Comparison of ENCODE assay signal across 8 mouse cellular contexts in the genomic region with DNA sequence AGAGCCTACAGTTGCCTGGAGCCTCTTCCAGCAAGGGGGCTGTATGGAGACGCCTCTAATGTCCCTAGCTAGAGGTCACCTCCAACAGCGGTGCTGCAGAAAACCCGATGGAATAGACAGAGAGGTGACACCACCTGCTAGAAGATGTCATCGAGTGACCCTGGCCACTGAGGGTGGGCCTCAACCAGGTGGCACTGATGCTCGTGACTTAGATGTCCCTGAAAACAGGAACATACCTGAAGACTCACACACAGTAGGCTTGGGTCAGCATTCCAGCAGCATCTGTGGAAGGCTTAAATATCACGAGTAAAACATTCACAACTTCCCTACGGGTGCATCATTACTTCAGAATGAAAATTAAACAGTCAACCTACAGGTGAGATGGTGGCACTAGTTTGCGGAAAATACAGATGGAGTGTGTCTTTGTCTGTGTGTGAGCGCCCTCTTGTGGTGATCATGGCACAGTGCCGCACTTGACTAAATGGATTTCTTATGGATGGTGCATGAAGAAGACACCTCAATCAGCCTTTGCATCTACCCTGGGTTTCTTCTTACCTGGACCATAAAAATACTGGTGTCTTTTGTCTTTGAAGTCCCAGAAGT.
DNase-seq lines count a peak whose midpoint lies in the region; ATAC-seq lines count a peak whose summit lies in the region.

No protein-coding gene starts in this region.

- peak; percentile 70 for ATAC-seq in intestine, embryonic 15.5 days
- ATAC-seq in midbrain, embryonic 11.5 days (ENCODE audit: low FRiP score): no peak

- WGBS in heart, embryonic 10.5 days: 29% methylated on average over 10 of the region's 10 CpGs
- 33% methylated on average over 10 of the region's 10 CpGs for WGBS in intestine, embryonic 15.5 days
- 38% methylated on average over 10 of the region's 10 CpGs for WGBS in midbrain, embryonic 11.5 days

- H3K27me3 ChIP-seq in heart, embryonic 10.5 days (ENCODE audit: insufficient read depth, poor library complexity, severe bottlenecking): no peaks in the 10 kb centered on the region; the same call in 1 of the 2 replicates
- H3K27me3 ChIP-seq in intestine, embryonic 15.5 days (replicated peaks): no peaks in the 10 kb centered on the region
- no peaks in the 10 kb centered on the region for H3K27me3 ChIP-seq in midbrain, embryonic 11.5 days (ENCODE audit: control insufficient read depth, insufficient read depth, low read length)

- H3K36me3 ChIP-seq in heart, embryonic 10.5 days: no peaks in the 10 kb centered on the region
- H3K36me3 ChIP-seq in intestine, embryonic 15.5 days: no peaks in the 10 kb centered on the region
- H3K36me3 ChIP-seq in midbrain, embryonic 11.5 days (ENCODE audit: control insufficient read depth, insufficient read depth, low read length): no peaks in the 10 kb centered on the region

- no peak overlapping the region for H3K27ac ChIP-seq in heart, embryonic 10.5 days
- H3K27ac ChIP-seq in intestine, embryonic 15.5 days: no peak overlapping the region
- no peak overlapping the region for H3K27ac ChIP-seq in midbrain, embryonic 11.5 days (ENCODE audit: low read depth, low read length)

- no peak overlapping the region for H3K9ac ChIP-seq in intestine, embryonic 15.5 days
- H3K9ac ChIP-seq in midbrain, embryonic 11.5 days (ENCODE audit: low read length): no peak overlapping the region

- H3K9me3 ChIP-seq in heart, embryonic 10.5 days: no peaks in the 10 kb centered on the region
- H3K9me3 ChIP-seq in intestine, embryonic 15.5 days: no peaks in the 10 kb centered on the region
- no peaks in the 10 kb centered on the region for H3K9me3 ChIP-seq in midbrain, embryonic 11.5 days (ENCODE audit: control insufficient read depth, low read length)

- H3K4me1 ChIP-seq in heart, embryonic 10.5 days: no peaks in the 10 kb centered on the region
- no peaks in the 10 kb centered on the region for H3K4me1 ChIP-seq in intestine, embryonic 15.5 days (replicated peaks)
- no peaks in the 10 kb centered on the region for H3K4me1 ChIP-seq in midbrain, embryonic 11.5 days (ENCODE audit: control insufficient read depth, insufficient read depth, low read length)

- H3K4me3 ChIP-seq in heart, embryonic 10.5 days: no peak overlapping the region
- H3K4me3 ChIP-seq in intestine, embryonic 15.5 days (replicated peaks): no peak overlapping the region
- H3K4me3 ChIP-seq in midbrain, embryonic 11.5 days (ENCODE audit: low read depth, low read length): no peak overlapping the region

- peak; percentile 89 for DNase-seq in heart, adult 11 months
- no peak for DNase-seq in heart, embryonic 10.5 days (ENCODE audit: low spot score)
- DNase-seq in cerebellum, adult 9-10 months: peak; percentile 77
- DNase-seq in frontal cortex, adult 2 months (ENCODE audit: extremely low spot score in 1 of 2, low spot score in 1 of 2): peak; percentile 23 to 89
- peak; percentile 26 to 85 for DNase-seq in left cerebral cortex, adult 9 months (ENCODE audit: low spot score in 2 of 2)
- peak; percentile 94 for DNase-seq in midbrain, embryonic 11.5 days (ENCODE audit: low spot score, missing footprints)
- DNase-seq in spleen, adult 12 weeks (ENCODE audit: low spot score): peak; percentile 19

- H3K4me2 ChIP-seq in intestine, embryonic 15.5 days (replicated peaks): no peak overlapping the region
- no peak overlapping the region for H3K4me2 ChIP-seq in midbrain, embryonic 11.5 days
